Mouse (Mus musculus) thymus, adult 18-20 months (tissue): ENCODE data around the gene Cntn1.
"Not testable (repeated sequence)": the region's sequence is repeated elsewhere in the genome, so short reads cannot be mapped to it uniquely, and the experiment has no call there.

Source experiments
- DNase-seq, 2 experiments: peaks; one replicate each; pipeline ENCODE4 v3.0.0; 2022; ENCODE audit warnings: mixed read lengths in 2 of 2

Gene Cntn1

DNA sequence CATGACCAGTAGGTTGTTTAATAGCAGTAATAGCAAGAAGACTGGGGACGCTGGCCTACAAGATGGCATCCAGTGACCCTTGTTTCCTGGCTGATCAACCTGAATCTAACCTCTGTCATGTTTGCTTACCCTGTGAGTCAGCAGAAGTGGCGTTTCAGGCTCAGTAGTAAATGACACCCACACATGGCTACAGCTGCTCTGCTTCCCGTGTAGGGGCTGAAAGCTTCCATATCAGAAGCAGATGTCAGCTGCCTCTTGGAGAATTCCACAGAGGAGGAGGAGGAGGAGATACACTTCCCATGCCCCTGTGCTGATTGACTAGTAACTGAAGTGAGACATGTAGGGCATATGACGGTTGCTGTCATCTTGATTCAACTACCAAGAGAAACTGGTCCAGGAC, 225.9 kb downstream of the Cntn1 start:
- DNase-seq = no peak

GRCm38 (mm10) chr15:92277984-92278383, 227.0 kb downstream of the Cntn1 start:
- no peak for DNase-seq

- no peak for DNase-seq
Measured at GRCm38 (mm10) chr15:92280966-92281365, 230.0 kb downstream of the Cntn1 start.

DNA sequence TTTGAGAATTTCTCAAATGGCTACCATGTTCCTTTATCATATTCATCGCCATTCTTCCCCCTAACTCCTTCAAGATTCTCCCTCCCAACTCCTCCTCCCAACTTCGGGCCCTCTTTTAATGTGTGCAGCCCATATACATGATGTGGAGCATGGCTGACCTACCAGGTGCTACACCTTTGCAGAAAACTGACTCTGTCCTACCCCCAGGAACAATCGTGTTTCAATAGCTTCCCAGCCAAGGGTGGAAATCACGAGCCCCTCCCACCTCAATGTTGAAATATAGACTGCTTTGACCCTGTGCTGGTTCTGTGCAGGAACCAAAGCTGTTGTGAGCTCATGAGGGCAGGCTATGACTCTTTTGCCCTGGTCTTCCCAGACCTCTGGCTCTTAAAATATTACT, 236.7 kb downstream of the Cntn1 start:
- DNase-seq = no peak

GRCm38 (mm10) chr15:92296479-92296878, 245.5 kb downstream of the Cntn1 start:
- DNase-seq = no peak

DNA sequence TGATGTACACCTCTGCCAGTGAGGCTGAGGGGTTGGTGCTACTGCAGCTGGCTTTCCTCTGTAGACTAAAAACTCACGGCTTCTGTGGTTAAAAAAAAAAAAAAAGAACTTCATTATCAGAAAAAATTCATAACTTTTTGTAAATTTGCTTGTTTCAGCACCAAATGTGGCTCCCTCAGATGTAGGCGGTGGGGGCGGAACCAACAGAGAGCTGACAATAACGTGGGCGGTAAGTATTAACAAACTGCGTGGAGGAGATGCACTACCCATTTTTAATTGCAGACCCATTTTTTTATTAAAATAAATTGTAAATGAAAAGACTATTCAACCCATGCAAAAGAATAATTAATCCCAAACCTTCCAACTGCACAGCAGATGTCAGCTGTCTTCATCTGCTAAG, 251.8 kb downstream of the Cntn1 start:
- no peak for DNase-seq

DNA sequence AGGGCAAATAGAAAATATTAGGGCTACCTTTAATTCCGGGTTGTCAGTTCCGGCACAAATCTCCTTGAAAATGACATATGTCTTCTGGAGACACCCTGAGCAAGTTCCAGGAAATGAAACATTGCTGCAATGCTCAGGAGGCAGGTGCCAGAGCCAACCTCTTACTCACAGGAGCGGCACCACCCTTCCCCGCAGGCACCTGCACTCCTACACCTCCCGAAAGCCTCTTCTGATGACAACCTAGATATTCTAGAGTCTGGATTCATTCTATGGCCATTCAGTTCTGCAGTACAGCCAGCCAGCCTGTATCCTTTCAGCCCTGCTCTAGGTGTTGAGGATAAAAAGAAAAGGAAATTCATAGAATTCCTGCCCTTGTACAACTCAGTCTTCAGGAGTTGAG, 253.3 kb downstream of the Cntn1 start:
- DNase-seq = no peak

- no peak for DNase-seq
Measured at GRCm38 (mm10) chr15:92321959-92322358, 271.0 kb downstream of the Cntn1 start.

GRCm38 (mm10) chr15:92327111-92327510, 276.1 kb downstream of the Cntn1 start:
- no peak for DNase-seq

DNA sequence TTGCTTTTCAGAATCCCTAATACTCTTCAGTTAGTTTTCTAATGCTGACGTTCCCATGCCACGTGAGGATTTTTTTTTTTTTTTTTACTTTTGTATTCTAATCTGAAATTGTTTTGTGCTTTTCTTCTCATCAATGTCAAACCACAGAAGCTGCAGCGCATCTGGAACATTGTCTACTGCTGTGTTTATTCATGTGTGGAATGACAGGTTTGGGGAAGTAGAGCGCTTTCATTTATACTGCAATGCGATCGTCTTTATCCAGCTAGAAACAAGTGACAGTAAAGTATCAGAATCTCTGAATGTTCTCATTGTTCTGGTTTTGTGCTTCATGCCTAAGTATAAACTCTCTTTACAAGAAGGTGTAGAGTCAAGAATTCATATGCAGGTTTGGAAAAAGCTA, 289.3 kb downstream of the Cntn1 start:
- no peak for DNase-seq

DNA sequence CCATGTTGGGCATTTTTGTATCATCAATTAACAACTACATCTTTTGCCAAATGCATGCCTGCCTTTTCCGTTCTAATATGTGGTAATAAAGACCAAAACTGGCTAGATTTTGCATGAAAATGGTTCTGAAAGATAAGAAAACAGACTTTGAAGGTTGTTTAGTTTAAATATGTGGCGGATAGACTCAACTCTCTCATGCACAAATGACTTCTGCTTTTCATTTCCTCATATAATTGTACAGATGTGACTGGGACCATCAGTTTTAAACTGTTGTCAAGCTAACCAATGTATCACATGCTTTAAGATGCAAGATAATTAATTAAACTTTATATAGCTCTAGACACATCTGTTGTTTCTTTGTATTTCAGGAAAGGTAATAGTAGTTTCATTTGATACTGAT, 290.5 kb downstream of the Cntn1 start:
- no peak for DNase-seq

DNA sequence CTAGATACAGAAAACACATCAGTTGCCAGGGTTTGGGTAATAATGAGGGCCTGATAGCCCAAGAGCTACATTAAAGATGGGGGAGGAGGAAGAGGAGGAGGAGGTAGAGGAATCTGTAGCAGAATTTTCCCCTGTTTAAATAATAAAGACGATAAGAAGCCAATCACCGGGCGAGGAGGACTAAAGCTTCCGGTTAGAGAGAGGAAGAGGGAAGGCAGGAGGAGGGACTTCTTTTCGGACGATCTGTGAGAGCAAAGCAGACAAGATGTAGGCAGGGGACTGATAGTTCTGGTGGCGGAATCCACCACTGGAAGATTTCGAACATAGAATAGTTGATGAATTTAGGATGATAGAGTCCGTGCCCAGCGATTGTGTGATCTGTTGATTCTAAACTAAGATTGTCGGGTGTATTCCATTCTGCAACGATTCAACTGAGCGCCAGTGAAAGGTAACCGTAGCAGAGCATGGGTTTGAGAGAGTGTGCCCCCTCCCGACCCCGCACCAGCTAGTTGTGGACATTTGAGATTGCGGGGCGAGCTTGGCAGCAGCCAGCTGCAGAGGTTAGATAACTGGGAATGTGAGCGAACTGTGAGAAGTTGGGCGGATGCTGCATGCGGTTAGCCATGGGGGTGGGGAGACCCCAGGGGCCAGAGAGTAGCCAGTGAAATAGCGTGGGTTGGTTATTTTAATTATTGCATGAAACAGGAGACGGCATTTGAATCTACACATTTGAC, 293.3 kb downstream of the Cntn1 start:
- DNase-seq = no peak

- DNase-seq = no peak
Measured at GRCm38 (mm10) chr15:92347426-92347825, 296.5 kb downstream of the Cntn1 start.

- no peak for DNase-seq
Measured at GRCm38 (mm10) chr15:92347902-92348301, 296.9 kb downstream of the Cntn1 start.

- DNase-seq = not testable (repeated sequence)
Measured at GRCm38 (mm10) chr15:92348453-92348852, 297.5 kb downstream of the Cntn1 start.

DNA sequence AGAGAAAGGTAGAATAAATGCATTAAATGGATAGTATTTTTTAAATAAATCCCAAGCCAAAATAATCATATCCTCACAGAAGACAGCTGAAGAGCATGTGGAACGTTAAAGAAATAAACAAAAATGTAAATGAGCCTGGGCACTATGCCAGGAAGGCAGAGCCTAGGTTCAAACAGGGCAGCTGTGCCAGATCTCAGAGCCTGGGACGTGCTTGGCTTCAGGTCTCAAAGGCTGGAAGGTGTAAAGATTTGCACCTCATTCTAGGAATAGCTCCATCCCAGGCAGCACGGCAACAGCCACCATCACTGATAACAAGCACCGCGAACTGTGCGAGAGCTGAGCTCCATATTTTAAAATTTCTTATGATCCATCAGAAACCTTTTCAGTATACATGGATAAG, 313.2 kb downstream of the Cntn1 start:
- DNase-seq = no peak

GRCm38 (mm10) chr15:92364592-92364991, 313.6 kb downstream of the Cntn1 start:
- DNase-seq = no peak
